Mouse (Mus musculus) neural tube, embryonic 11.5 days (tissue): ENCODE measurements around the gene Gm20388. TPM values are rescaled to one million over a fixed set of nuclear protein-coding genes. Genes with fewer than 3 reads are reported as not detected.

Experiments
- ATAC-seq: fragments of 200-750 bp; cut with Nextera tagmentation; 2 replicates; pipeline ENCODE4 v1.8.0; 2017; ENCODE audit warnings: moderate number of reproducible peaks, mild to moderate bottlenecking, moderate TSS enrichment, moderate library complexity; ENCODE audit not compliant: insufficient read depth, low FRiP score, low TSS enrichment
- DNase-seq: peaks from one replicate; pipeline ENCODE4 v3.0.0-alpha.2; 2015; ENCODE audit warnings: low spot score
- H3K27ac ChIP-seq: fragments of 300-500 bp; sonication (generic); 2 replicates; pipeline ENCODE4 v1.5.1; 2014; ENCODE audit warnings: low read depth, mild to moderate bottlenecking, low read length
- H3K27me3 ChIP-seq: fragments of 300-500 bp; sonication (generic); 2 replicates; pipeline ENCODE4 v1.6.1; 2014; ENCODE audit warnings: mild to moderate bottlenecking, low read length, mixed read lengths; ENCODE audit not compliant: control insufficient read depth, insufficient read depth
- H3K36me3 ChIP-seq: fragments of 300-500 bp; sonication (generic); 2 replicates; pipeline ENCODE4 v1.6.1; 2014; ENCODE audit warnings: mild to moderate bottlenecking, low read length, moderate library complexity, mixed read lengths; ENCODE audit not compliant: control insufficient read depth, insufficient read depth
- H3K4me1 ChIP-seq: fragments of 300-500 bp; sonication (generic); 2 replicates; pipeline ENCODE4 v1.6.1; 2014; ENCODE audit warnings: low read length, mixed read lengths; ENCODE audit not compliant: control insufficient read depth, insufficient read depth
- H3K4me2 ChIP-seq: fragments of 300-500 bp; sonication (generic); 2 replicates; pipeline ENCODE4 v1.6.1; 2014; ENCODE audit warnings: low read depth, mild to moderate bottlenecking, moderate library complexity
- H3K4me3 ChIP-seq: fragments of 300-500 bp; sonication (generic); 2 replicates; pipeline ENCODE4 v1.5.1; 2014; ENCODE audit warnings: low read depth, low read length
- H3K9ac ChIP-seq: fragments of 300-500 bp; sonication (generic); 2 replicates; pipeline ENCODE4 v1.6.1; 2014; ENCODE audit warnings: mild to moderate bottlenecking, low read length
- H3K9me3 ChIP-seq: fragments of 300-500 bp; sonication (generic); 2 replicates; pipeline ENCODE4 v1.6.1; 2016; ENCODE audit warnings: low read length; ENCODE audit not compliant: control insufficient read depth
- WGBS: fragments of 180-500 bp; shearing (Covaris S2); extraction: QIAGEN DNeasy Blood & Tissue Kit; methylation state at CpG from one replicate; pipeline ENCODE4 v1.1.7; 2014; 5-methylcytosine and 5-hydroxymethylcytosine counted together
- polyA plus RNA-seq: library from polyadenylated mRNA; unstranded; fragments of >200 nt; fragmentation: Nextera tagmentation; extraction: Ambion mirVana; gene quantifications from 2 replicates; pipeline ENCODE4 v1.2.1, GENCODE M21; 2014

Gene Gm20388
- polyA plus RNA-seq, 1 experiment from 2014 or later, result not detected

DNA sequence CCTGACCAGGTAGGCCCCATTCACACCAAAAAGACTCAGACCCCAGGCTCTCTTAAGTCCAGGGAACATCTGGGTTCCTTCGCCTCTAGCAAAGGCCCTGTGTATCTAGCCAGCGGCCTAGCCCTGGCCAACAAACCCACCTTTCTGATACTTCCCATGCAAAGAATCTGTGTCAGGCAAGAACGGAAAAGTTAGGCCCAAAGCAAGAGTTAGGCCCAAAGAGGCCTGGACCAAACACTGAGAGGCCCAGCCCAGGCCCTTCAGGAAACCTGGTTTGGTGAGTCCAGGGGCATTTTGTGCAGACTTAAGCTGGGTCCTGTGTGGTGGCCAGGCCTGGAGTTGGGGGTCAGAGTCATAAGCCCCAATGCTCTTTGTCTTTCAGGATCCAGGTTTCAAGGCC is 1174.9 kb downstream of the Gm20388 start:
- Histone ChIP-seq H3K9ac (no peak overlapping the region), H3K27ac (no peak overlapping the region), H3K9me3 (no peaks in the 10 kb centered on the region), H3K4me3 (no peak overlapping the region), H3K4me2 (0 out of 2 replicates have a peak overlapping the region, but pooled peaks have one; percentile 75), H3K27me3 (peaks cover 99% of the 10 kb centered on the region), H3K4me1 (peaks cover 12% of the 10 kb centered on the region), H3K36me3 (no peaks in the 10 kb centered on the region)
- no peak for DNase-seq
- no peak for ATAC-seq
- WGBS, result 23% methylated on average over 3 of the region's 3 CpGs

DNA sequence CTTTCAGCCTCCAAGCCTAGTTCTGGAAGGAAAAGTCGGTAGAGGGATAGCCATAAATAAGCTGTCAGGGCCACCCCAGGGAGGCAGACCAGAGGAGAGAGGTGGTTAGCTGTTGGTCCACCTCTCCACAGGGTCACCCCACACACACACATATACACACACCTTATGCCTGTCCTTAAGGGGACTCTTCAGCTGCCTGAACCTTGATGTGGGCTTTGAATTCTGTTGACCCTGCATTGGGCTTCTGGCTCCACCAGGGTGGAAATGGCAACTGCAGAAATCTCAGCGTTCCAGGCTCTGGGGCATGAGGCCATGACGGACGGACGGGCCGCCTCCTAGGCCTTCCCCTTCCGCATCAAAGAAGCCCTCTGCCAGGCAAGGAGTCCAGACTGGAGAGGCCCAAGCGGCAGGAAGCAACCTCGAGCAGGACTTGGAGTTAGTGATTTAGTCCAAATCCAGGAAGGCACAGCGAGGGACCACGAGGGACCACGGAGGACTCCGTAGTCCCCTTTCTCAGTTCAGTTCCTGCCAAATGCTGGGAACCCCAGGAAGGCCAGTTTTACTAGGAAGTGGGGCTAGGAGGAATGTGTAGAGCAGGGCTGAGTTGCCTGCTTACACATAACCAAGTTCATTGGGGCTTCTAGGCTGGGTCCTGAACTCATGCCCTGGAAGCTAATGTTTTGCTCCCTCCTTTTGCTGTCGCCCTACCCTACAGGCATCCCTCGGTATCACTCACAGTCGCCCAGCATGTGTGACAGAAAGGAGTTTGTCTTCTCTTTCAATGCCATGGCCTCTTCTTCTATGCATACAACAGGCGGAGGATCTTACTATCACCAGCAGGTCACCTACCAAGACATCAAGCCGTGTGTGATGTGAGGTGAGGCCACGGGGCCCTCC is 1175.6 kb downstream of the Gm20388 start:
- no peak overlapping the region for H3K4me2 ChIP-seq
- H3K27ac ChIP-seq, result no peak overlapping the region
- H3K4me1 ChIP-seq, result peaks cover 12% of the 10 kb centered on the region
- WGBS, result 3% methylated on average over 19 of the region's 19 CpGs
- H3K27me3 ChIP-seq, result peaks cover 99% of the 10 kb centered on the region
- ATAC-seq (no peak), DNase-seq (no peak)
- no peaks in the 10 kb centered on the region for H3K9me3 ChIP-seq
- no peak overlapping the region for H3K9ac ChIP-seq
- no peak overlapping the region for H3K4me3 ChIP-seq
- H3K36me3 ChIP-seq, result no peaks in the 10 kb centered on the region

DNA sequence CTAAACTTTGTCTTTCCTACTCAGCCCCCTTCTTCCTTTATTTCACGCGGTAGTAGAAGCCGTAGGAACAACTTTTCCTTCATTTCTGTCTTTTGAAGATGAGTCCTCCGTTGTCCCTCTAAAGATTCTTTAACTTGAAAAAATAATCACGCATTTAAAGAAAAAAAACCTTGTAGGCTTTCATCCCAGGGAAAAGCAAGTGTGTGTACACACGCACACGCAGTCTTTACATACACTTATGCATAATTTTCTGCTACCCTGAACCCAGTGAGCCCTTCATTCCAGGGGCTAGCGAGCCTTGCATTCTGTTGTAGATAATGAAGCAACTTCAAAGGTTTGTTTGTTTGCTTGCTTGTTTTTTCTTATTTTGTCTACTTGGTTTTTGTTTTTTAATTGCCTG is 1177.6 kb downstream of the Gm20388 start:
- DNase-seq (no peak), ATAC-seq (no peak)
- WGBS, result 2% methylated on average over 8 of the region's 8 CpGs
- Histone ChIP-seq H3K4me2 (no peak overlapping the region), H3K4me1 (peaks cover 8% of the 10 kb centered on the region), H3K27me3 (peaks cover 97% of the 10 kb centered on the region), H3K36me3 (no peaks in the 10 kb centered on the region), H3K4me3 (no peak overlapping the region), H3K9ac (no peak overlapping the region), H3K9me3 (no peaks in the 10 kb centered on the region), H3K27ac (no peak overlapping the region)

DNA sequence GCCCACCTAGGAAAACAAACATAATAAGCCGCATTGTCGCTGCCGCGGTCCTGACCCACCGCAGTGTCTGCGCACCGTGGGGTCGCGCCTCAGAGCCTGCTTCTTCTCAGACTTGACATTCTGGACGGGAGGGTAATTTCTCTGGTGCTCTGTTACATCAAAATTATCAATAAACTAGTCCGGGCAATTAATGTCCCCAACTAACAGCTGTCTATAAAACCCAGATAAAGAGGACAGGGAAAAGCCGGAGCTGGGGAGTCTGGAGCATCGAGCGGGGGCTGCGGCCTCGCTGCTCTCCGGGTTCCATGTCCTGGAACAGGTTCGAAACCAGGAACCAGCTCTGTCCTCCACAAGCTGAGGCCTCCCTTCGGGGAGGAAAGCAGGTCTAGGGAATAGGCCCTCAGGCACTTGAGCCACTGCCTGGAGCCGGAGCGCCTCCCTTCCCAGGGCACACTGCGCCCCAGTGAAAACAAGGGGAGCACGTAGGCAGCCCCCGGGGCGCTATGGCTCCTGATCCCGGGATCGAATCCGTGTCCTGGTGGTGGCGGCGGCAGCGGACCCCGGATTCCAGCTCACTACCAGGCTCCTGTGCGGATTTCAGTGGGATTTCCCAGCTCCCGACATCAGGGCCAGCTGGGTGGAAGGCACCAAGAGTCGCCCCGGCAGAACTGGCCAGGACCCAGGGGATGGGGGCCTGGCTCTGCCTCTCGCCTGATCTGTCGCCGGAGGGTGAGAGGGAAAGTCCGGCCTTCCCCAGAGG is 1178.4 kb downstream of the Gm20388 start:
- H3K36me3 ChIP-seq, result no peaks in the 10 kb centered on the region
- DNase-seq (peak; percentile 47), ATAC-seq (no peak)
- H3K27ac ChIP-seq, result no peak overlapping the region
- H3K27me3 ChIP-seq, result peaks cover 91% of the 10 kb centered on the region
- no peak overlapping the region for H3K4me2 ChIP-seq
- no peaks in the 10 kb centered on the region for H3K9me3 ChIP-seq
- WGBS, result under 1% methylated on average over 39 of the region's 40 CpGs
- H3K4me1 ChIP-seq, result peaks cover 8% of the 10 kb centered on the region
- no peak overlapping the region for H3K9ac ChIP-seq
- no peak overlapping the region for H3K4me3 ChIP-seq

DNA sequence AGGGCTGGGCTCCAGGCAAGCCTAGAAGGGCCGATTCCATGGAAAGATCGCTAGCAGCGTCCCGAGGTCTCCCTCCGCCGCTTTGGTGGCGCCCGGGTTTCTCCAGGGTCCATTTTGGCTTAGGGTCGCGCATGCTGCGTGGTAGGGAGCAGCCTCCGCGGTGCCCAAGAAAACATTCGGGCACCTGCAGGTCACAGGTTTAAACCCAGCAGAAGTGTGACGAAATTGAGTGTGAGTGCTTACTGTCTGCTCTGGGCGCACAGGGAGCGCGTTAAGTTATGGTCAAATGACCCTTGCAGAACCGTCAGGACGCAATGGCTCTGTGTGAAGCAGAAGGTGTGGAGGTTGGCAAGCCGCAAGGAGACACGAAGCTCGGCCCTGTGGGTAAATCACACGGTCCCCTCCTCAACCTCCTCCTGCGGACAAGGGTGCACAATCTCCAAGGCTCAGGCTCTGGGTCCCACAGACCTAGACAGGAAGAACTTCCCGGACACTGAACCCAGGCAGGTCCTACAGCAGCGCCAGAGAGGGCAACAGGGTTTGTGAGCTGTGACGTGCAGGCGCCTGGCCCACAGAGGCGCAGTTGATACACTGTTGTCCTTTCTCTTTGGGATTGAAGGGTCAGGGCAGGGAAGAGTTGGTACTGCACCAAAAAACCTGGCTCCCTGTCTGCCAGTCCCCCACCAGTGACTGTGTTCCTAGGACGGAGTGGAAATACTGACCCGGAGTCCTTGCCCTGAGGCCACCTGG is 1179.2 kb downstream of the Gm20388 start:
- H3K9me3 ChIP-seq, result no peaks in the 10 kb centered on the region
- H3K4me2 ChIP-seq, result no peak overlapping the region
- no peaks in the 10 kb centered on the region for H3K36me3 ChIP-seq
- no peak overlapping the region for H3K9ac ChIP-seq
- H3K27ac ChIP-seq, result no peak overlapping the region
- H3K4me3 ChIP-seq, result no peak overlapping the region
- ATAC-seq, result no peak
- H3K4me1 ChIP-seq, result peaks cover under 1% of the 10 kb centered on the region; the same call in 1 of the 2 replicates
- no peak for DNase-seq
- peaks cover 83% of the 10 kb centered on the region for H3K27me3 ChIP-seq
- WGBS, result 2% methylated on average over 32 of the region's 32 CpGs

DNA sequence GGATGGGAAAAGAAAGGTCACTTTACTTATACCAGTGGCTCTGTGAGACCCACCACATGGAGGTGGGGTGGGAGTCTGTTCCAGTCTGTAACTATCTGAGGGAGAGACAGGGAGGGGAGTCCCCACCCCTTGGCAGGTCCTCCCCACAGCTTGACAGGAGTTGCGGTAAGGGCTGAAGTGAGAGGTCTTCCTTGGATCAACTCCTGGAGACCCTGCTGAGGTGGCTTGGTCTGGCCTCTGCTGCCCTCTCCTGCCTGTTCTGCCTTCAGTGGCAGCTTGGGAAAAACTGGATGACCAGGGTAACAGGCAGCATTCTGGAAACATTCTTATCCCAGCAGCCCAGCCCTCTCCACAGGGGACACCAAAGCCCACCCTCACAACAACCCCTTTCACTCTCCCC is 1180.1 kb downstream of the Gm20388 start:
- DNase-seq (no peak), ATAC-seq (no peak)
- no peak overlapping the region for H3K9ac ChIP-seq
- H3K27me3 ChIP-seq, result peaks cover 74% of the 10 kb centered on the region
- no peak overlapping the region for H3K4me2 ChIP-seq
- no peak overlapping the region for H3K27ac ChIP-seq
- 0% methylated on average over 1 of the region's 1 CpGs for WGBS
- no peaks in the 10 kb centered on the region for H3K36me3 ChIP-seq
- H3K9me3 ChIP-seq, result no peaks in the 10 kb centered on the region
- no peaks in the 10 kb centered on the region for H3K4me1 ChIP-seq
- no peak overlapping the region for H3K4me3 ChIP-seq

DNA sequence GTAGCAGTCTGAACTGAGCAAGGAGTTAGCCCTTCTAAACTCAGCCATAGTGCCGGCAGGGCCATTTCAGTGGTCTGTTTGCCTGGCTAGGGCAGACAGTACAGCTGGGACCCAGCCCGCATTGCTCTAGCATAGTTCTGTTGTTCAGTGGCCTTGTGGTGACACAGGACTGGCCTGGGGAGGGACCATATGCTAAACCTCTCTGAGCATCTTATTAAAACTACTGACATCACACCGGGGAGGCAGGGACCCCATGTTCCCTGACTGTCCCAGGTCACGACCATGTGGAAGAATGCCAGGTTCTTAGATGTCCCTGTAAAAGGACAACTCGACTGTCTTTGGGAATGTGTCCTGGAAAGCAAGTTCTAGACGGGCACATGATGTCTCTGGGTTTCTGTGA is 1181.5 kb downstream of the Gm20388 start:
- Histone ChIP-seq H3K4me1 (no peaks in the 10 kb centered on the region), H3K27me3 (peaks cover 60% of the 10 kb centered on the region)
- no peak for DNase-seq

DNA sequence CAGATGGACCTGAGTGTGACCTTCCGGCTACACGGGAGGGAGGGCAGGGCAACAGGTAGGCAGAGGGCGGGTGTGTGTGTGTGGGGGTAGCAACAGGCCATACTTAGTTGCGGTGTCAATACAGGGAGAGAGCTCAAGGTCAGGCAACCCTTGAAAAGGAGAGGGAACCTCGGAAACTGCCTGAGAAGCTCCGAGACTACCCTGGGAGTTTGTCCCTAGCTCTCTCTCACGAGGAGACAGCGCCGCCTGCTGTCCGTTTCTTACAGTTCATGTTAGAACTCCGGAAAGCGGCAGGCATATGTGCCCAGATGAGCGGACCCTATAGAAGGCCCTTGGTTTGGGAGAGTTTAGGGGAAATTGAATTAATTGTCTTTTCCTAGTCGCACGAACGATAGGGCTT is 1182.0 kb downstream of the Gm20388 start:
- Histone ChIP-seq H3K9ac (no peak overlapping the region), H3K4me3 (no peak overlapping the region), H3K4me2 (no peak overlapping the region), H3K9me3 (no peaks in the 10 kb centered on the region), H3K4me1 (no peaks in the 10 kb centered on the region), H3K27me3 (peaks cover 55% of the 10 kb centered on the region), H3K36me3 (peaks cover 5% of the 10 kb centered on the region; the same call in 1 of the 2 replicates), H3K27ac (no peak overlapping the region)
- 3% methylated on average over 16 of the region's 16 CpGs for WGBS
- peak; percentile 89 for DNase-seq
- ATAC-seq, result peak; percentile 57; the same call in 1 of the 2 replicates

More for the DNA sequence above, 1181.5 kb downstream of the Gm20388 start:
- no peak overlapping the region for H3K4me2 ChIP-seq
- H3K27ac ChIP-seq, result no peak overlapping the region
- ATAC-seq, result 0 out of 2 replicates have a peak, but pooled peaks have one; percentile 10
- no peak overlapping the region for H3K4me3 ChIP-seq
- 0 out of 2 replicates have a peak, but pooled peaks cover 2% of the 10 kb centered on the region for H3K36me3 ChIP-seq
- H3K9ac ChIP-seq, result no peak overlapping the region
- 38% methylated on average over 6 of the region's 6 CpGs for WGBS
- H3K9me3 ChIP-seq, result no peaks in the 10 kb centered on the region
